Mouse (Mus musculus): ENCODE data around the gene Crtc1.

DNA sequence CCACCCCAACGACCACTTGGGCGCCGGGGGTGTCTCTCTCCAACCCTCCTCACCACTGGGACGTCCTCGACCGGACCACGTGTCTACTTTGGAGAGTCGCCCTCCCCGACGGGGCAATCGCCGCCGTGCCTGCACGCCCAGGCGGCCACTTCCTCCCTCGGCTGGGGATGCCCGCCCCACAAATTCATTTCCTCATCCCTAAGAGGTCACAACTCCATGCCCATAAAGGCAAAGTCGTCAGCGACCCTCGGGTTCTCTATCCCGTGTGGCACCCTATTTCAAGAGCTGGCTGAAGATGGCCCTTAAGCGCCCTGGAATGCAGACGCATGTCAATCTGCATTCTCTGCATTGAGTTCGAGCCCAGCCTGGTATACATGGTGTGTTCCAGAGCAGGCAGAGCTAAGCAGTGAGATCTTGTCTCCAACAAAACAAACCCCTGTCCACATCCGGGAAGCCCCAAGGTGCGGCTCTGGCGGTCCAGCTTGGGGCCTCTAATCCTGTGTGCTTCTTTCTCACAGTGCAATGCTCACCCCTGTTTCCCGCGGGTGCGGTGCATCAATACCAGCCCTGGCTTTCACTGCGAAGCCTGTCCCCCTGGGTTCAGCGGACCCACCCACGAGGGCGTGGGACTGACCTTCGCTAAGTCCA is 64.0 kb downstream of the Crtc1 start:
- TF ChIP-seq CTCF (IDR thresholded peaks at IDR 0.05; ENCODE audit: insufficient read depth, low read length), result no peak
- TF ChIP-seq POLR2A (IDR thresholded peaks at IDR 0.05; ENCODE audit: borderline replicate concordance, extremely low read depth, low read depth, low read length), result no peak
